Mouse (Mus musculus): Measurements from ENCODE around the gene Lrch1. TPM values are rescaled to one million over a fixed set of nuclear protein-coding genes. Genes with fewer than 3 reads are reported as not detected.
A peak's percentile ranks its signal among the peaks of the same experiment; 100 is the strongest.

Gene Lrch1
- polyA plus RNA-seq, 1 experiment from 2014 or later: 10.1 TPM

DNA sequence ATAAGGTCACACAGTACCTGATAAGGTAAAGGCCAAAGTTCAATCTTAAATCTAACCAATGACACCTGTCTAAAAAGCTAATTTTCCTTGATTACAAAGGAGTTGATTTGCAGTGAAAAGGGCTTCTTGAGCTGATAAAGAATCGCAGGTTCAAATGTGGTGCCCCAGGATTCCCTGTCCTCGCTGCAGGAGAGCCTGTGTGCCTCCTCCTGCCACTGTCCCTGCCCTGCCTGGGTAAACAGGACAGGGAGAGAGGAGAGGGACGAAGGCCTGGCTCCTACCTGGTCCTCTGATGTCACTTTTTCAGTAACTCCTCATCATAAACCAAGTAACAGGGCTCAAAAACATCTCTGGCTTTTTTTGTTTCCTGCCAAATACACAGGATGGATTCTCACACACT lies 106.4 kb downstream of the Lrch1 start:
- Histone ChIP-seq H3K4me2 (ENCODE audit: low read depth, low read length) (no peak overlapping the region), H3K9me3 (replicated peaks; ENCODE audit: control insufficient read depth, low read length) (no peaks in the 10 kb centered on the region), H3K36me3 (replicated peaks; ENCODE audit: control insufficient read depth, insufficient read depth, low read depth, low read length) (no peaks in the 10 kb centered on the region), H3K9ac (replicated peaks; ENCODE audit: low read length) (no peak overlapping the region), H3K27me3 (ENCODE audit: control insufficient read depth, insufficient read depth, low read length) (no peaks in the 10 kb centered on the region), H3K4me1 (ENCODE audit: control insufficient read depth, insufficient read depth, low read length) (no peaks in the 10 kb centered on the region), H3K27ac (replicated peaks; ENCODE audit: low read depth, low read length) (no peak overlapping the region), H3K4me3 (ENCODE audit: low read depth, low read length) (no peak overlapping the region)
- WGBS: 75% methylated on average over 3 of the region's 3 CpGs
- no peak for ATAC-seq (replicated peaks; ENCODE audit: insufficient number of reproducible peaks, low FRiP score, low TSS enrichment, low read depth)
- DNase-seq (ENCODE audit: low spot score): no peak

DNA sequence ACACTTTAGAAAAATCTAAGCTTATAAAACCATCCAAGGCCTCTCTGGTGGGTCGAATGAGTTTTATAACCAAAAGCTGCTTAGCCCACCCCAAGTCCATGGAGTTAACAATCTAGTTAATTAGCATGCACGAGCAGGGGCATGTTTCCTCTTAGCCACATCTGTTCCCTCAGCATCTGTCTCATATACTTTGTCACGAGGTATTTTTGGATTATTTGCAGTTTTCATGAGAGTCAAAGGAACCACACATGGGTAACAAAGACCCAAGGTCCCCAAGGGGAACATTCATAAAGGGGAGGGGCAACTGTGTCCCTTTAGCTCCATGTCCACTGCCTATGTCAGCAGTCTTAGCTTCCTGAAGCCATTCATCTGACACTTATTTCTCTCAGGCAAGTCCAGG lies 106.9 kb downstream of the Lrch1 start:
- 44% methylated on average over 3 of the region's 3 CpGs for WGBS

DNA sequence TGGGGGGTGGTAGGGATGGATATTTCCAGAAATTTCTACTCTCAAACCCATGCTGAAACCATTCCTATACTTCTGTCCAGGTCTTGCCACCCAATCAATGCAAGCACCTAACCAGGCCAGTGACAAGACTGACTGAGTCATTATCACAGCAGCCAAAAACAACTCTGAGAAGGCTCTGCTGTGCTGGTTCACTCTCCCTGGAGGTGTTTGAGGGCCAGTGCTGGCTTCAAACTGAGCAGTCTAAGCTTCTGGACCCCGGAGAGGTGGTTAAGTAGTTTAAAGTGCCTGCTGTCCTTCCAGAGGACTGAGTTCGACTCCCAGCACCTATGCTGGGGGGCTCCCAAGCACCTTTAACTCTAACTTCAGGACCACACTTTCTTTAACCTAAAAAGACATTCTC lies 107.3 kb downstream of the Lrch1 start:
- Histone ChIP-seq H3K4me3 (ENCODE audit: low read depth, low read length) (no peak overlapping the region), H3K36me3 (replicated peaks; ENCODE audit: control insufficient read depth, insufficient read depth, low read depth, low read length) (no peaks in the 10 kb centered on the region), H3K9ac (replicated peaks; ENCODE audit: low read length) (no peak overlapping the region), H3K4me2 (ENCODE audit: low read depth, low read length) (no peak overlapping the region), H3K9me3 (replicated peaks; ENCODE audit: control insufficient read depth, low read length) (no peaks in the 10 kb centered on the region), H3K27ac (replicated peaks; ENCODE audit: low read depth, low read length) (no peak overlapping the region), H3K4me1 (ENCODE audit: control insufficient read depth, insufficient read depth, low read length) (no peaks in the 10 kb centered on the region), H3K27me3 (ENCODE audit: control insufficient read depth, insufficient read depth, low read length) (no peaks in the 10 kb centered on the region)
- ATAC-seq (replicated peaks; ENCODE audit: insufficient number of reproducible peaks, low FRiP score, low TSS enrichment, low read depth) (no peak), DNase-seq (ENCODE audit: low spot score) (no peak)
- WGBS: 78% methylated on average over 2 of the region's 2 CpGs

More for the DNA sequence above, 106.9 kb downstream of the Lrch1 start:
- H3K27me3 ChIP-seq (ENCODE audit: control insufficient read depth, insufficient read depth, low read length): no peaks in the 10 kb centered on the region
- no peak overlapping the region for H3K9ac ChIP-seq (replicated peaks; ENCODE audit: low read length)
- H3K27ac ChIP-seq (replicated peaks; ENCODE audit: low read depth, low read length): no peak overlapping the region
- ATAC-seq (replicated peaks; ENCODE audit: insufficient number of reproducible peaks, low FRiP score, low TSS enrichment, low read depth) (no peak), DNase-seq (ENCODE audit: low spot score) (no peak)
- no peak overlapping the region for H3K4me3 ChIP-seq (ENCODE audit: low read depth, low read length)
- H3K36me3 ChIP-seq (replicated peaks; ENCODE audit: control insufficient read depth, insufficient read depth, low read depth, low read length): no peaks in the 10 kb centered on the region
- H3K4me1 ChIP-seq (ENCODE audit: control insufficient read depth, insufficient read depth, low read length): no peaks in the 10 kb centered on the region
- no peak overlapping the region for H3K4me2 ChIP-seq (ENCODE audit: low read depth, low read length)
- H3K9me3 ChIP-seq (replicated peaks; ENCODE audit: control insufficient read depth, low read length): no peaks in the 10 kb centered on the region

DNA sequence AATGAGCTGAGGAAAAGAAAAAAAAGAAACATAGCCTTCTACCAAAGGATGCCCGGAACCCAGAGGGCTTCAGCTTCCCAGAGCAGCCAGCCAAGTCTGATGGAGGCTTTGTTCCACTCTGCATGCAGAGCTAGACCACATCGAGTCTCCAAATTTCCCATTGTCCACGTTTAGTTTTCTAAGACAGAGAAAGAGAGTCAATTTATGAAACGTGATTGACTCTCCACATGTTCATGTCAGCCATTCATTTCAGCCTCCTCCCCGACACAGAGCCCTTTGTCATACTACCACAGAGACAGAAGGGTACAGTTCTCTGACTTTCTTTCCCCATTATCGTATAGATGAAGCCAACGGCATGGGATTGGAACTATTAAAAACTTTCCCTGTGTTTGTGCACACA lies 108.9 kb downstream of the Lrch1 start:
- Histone ChIP-seq H3K9ac (replicated peaks; ENCODE audit: low read length) (no peak overlapping the region), H3K27me3 (ENCODE audit: control insufficient read depth, insufficient read depth, low read length) (no peaks in the 10 kb centered on the region), H3K4me3 (ENCODE audit: low read depth, low read length) (no peak overlapping the region), H3K4me1 (ENCODE audit: control insufficient read depth, insufficient read depth, low read length) (no peaks in the 10 kb centered on the region), H3K4me2 (ENCODE audit: low read depth, low read length) (no peak overlapping the region), H3K27ac (replicated peaks; ENCODE audit: low read depth, low read length) (no peak overlapping the region), H3K36me3 (replicated peaks; ENCODE audit: control insufficient read depth, insufficient read depth, low read depth, low read length) (no peaks in the 10 kb centered on the region), H3K9me3 (replicated peaks; ENCODE audit: control insufficient read depth, low read length) (no peaks in the 10 kb centered on the region)
- WGBS: 87% methylated on average over 7 of the region's 7 CpGs
- DNase-seq (ENCODE audit: low spot score) (no peak), ATAC-seq (replicated peaks; ENCODE audit: insufficient number of reproducible peaks, low FRiP score, low TSS enrichment, low read depth) (no peak)

DNA sequence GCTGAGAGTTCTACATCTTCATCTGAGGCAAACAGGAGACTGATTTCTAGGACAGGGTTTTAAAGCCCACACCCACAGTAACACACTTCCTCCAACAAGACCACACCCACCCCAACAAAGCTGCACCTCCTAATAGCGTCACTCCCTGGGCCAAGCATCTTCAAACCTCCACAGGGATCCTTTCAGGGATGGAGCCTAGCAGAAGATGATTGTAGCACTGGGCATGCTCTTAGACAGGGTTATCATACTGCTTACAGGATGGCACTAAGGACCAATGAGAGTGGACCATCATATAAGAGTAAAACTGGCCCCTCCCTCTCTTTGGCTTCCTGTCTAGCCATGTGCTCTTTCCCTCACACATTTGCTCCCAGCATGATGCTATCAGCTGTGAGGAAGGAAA lies 112.7 kb downstream of the Lrch1 start:
- Histone ChIP-seq H3K27me3 (ENCODE audit: control insufficient read depth, insufficient read depth, low read length) (no peaks in the 10 kb centered on the region), H3K9me3 (replicated peaks; ENCODE audit: control insufficient read depth, low read length) (no peaks in the 10 kb centered on the region), H3K4me1 (ENCODE audit: control insufficient read depth, insufficient read depth, low read length) (no peaks in the 10 kb centered on the region), H3K4me3 (ENCODE audit: low read depth, low read length) (no peak overlapping the region), H3K4me2 (ENCODE audit: low read depth, low read length) (no peak overlapping the region), H3K36me3 (replicated peaks; ENCODE audit: control insufficient read depth, insufficient read depth, low read depth, low read length) (no peaks in the 10 kb centered on the region), H3K27ac (replicated peaks; ENCODE audit: low read depth, low read length) (no peak overlapping the region), H3K9ac (replicated peaks; ENCODE audit: low read length) (no peak overlapping the region)
- DNase-seq (ENCODE audit: low spot score): no peak
- 0 out of 2 replicates have a peak, but pooled peaks have one; percentile 26 for ATAC-seq (replicated peaks; ENCODE audit: insufficient number of reproducible peaks, low FRiP score, low TSS enrichment, low read depth)
- 65% methylated on average over 1 of the region's 1 CpGs for WGBS

DNA sequence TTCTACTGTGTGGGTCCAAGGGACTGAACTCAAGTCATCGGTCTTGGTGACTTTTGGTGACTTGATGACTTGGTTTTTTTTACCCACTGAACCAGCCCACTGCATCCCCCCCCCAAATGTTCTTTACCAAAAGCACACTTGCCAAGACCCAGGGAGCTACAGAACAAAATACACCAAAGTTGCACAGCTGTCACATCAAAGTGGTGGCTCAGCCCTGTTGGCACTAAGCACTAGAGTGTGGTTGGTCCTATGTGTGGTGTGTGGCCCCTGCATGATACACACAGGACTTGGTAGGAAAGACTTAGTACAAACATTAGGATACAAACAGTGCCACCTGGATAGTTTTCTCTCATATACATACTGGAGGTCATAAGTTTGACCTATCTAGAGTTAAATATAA lies 113.5 kb downstream of the Lrch1 start:
- no peak overlapping the region for H3K27ac ChIP-seq (replicated peaks; ENCODE audit: low read depth, low read length)
- H3K36me3 ChIP-seq (replicated peaks; ENCODE audit: control insufficient read depth, insufficient read depth, low read depth, low read length): no peaks in the 10 kb centered on the region
- H3K27me3 ChIP-seq (ENCODE audit: control insufficient read depth, insufficient read depth, low read length): no peaks in the 10 kb centered on the region
- no peaks in the 10 kb centered on the region for H3K4me1 ChIP-seq (ENCODE audit: control insufficient read depth, insufficient read depth, low read length)
- no peak overlapping the region for H3K9ac ChIP-seq (replicated peaks; ENCODE audit: low read length)
- ATAC-seq (replicated peaks; ENCODE audit: insufficient number of reproducible peaks, low FRiP score, low TSS enrichment, low read depth) (no peak), DNase-seq (ENCODE audit: low spot score) (no peak)
- no peaks in the 10 kb centered on the region for H3K9me3 ChIP-seq (replicated peaks; ENCODE audit: control insufficient read depth, low read length)
- H3K4me2 ChIP-seq (ENCODE audit: low read depth, low read length): no peak overlapping the region
- WGBS: 95% methylated on average over 1 of the region's 1 CpGs
- no peak overlapping the region for H3K4me3 ChIP-seq (ENCODE audit: low read depth, low read length)

DNA sequence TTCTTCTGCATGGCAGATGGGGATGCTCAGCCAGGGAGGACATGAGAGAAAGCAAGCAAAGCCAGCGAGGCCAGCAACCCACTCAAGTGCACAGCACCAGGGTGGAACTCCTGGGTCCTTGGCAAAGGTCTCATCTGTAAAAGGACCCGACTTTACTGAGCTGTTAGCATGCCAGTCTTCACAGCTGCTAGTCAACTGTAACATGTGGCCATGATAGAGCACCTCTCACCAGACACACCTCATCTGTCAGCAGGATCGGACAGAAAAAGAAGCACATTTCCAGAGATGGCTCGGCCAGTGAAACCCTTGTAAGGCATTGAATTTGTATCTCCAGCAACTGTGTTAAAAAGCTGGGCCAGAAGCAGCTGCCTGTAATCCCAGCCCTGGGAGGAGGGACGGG lies 116.0 kb downstream of the Lrch1 start:
- Histone ChIP-seq H3K9ac (replicated peaks; ENCODE audit: low read length) (no peak overlapping the region), H3K27me3 (ENCODE audit: control insufficient read depth, insufficient read depth, low read length) (no peaks in the 10 kb centered on the region), H3K4me3 (ENCODE audit: low read depth, low read length) (no peak overlapping the region), H3K4me1 (ENCODE audit: control insufficient read depth, insufficient read depth, low read length) (no peaks in the 10 kb centered on the region), H3K36me3 (replicated peaks; ENCODE audit: control insufficient read depth, insufficient read depth, low read depth, low read length) (no peaks in the 10 kb centered on the region), H3K27ac (replicated peaks; ENCODE audit: low read depth, low read length) (no peak overlapping the region), H3K9me3 (replicated peaks; ENCODE audit: control insufficient read depth, low read length) (no peaks in the 10 kb centered on the region), H3K4me2 (ENCODE audit: low read depth, low read length) (no peak overlapping the region)
- 76% methylated on average over 5 of the region's 5 CpGs for WGBS
- ATAC-seq (replicated peaks; ENCODE audit: insufficient number of reproducible peaks, low FRiP score, low TSS enrichment, low read depth): no peak
- DNase-seq (ENCODE audit: low spot score): no peak

DNA sequence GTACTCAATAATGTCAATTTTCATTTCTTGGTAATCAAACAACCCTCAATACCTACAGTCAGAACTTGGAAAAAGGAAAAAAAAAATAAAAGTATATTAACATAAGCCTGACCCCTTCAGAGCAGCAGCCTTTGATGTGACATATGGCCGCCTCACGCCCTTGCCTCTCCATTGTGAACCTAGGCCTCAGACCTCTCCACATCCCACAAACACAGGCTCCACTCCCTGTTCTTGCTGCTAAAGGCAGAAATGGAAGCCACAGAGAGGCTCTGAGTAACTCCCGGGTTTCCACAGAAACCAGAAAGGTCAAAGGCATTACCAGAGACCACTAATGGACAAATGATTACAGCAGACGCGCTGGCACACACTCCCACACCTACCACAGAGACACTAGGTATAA lies 116.6 kb downstream of the Lrch1 start:
- H3K36me3 ChIP-seq (replicated peaks; ENCODE audit: control insufficient read depth, insufficient read depth, low read depth, low read length): no peaks in the 10 kb centered on the region
- no peak overlapping the region for H3K4me2 ChIP-seq (ENCODE audit: low read depth, low read length)
- no peaks in the 10 kb centered on the region for H3K27me3 ChIP-seq (ENCODE audit: control insufficient read depth, insufficient read depth, low read length)
- H3K9me3 ChIP-seq (replicated peaks; ENCODE audit: control insufficient read depth, low read length): no peaks in the 10 kb centered on the region
- no peak for DNase-seq (ENCODE audit: low spot score)
- ATAC-seq (replicated peaks; ENCODE audit: insufficient number of reproducible peaks, low FRiP score, low TSS enrichment, low read depth): no peak
- H3K4me3 ChIP-seq (ENCODE audit: low read depth, low read length): no peak overlapping the region
- WGBS: 71% methylated on average over 5 of the region's 5 CpGs
- no peak overlapping the region for H3K9ac ChIP-seq (replicated peaks; ENCODE audit: low read length)
- H3K27ac ChIP-seq (replicated peaks; ENCODE audit: low read depth, low read length): no peak overlapping the region
- H3K4me1 ChIP-seq (ENCODE audit: control insufficient read depth, insufficient read depth, low read length): no peaks in the 10 kb centered on the region
